Mouse (Mus musculus) hindbrain, embryonic 12.5 days (tissue): Measurements from ENCODE around the gene Fkbp4. TPM values are rescaled to one million over a fixed set of nuclear protein-coding genes. Genes with fewer than 3 reads are reported as not detected.

Source experiments
- ATAC-seq: fragments of 200-750 bp; cut with Nextera tagmentation; 2 replicates; pipeline ENCODE4 v1.8.0; 2017; ENCODE audit warnings: moderate TSS enrichment; ENCODE audit not compliant: low FRiP score
- H3K27ac ChIP-seq: fragments of 300-500 bp; sonication (generic); 2 replicates; pipeline ENCODE4 v1.5.1; 2016; ENCODE audit warnings: mild to moderate bottlenecking
- H3K27me3 ChIP-seq: fragments of 300-500 bp; sonication (generic); 2 replicates; pipeline ENCODE4 v1.6.1; 2016; ENCODE audit warnings: mild to moderate bottlenecking
- H3K36me3 ChIP-seq: fragments of 300-500 bp; sonication (generic); 2 replicates; pipeline ENCODE4 v1.6.1; 2016; ENCODE audit warnings: mild to moderate bottlenecking
- H3K4me1 ChIP-seq: fragments of 300-500 bp; sonication (generic); 2 replicates; pipeline ENCODE4 v1.6.1; 2016
- H3K4me2 ChIP-seq: fragments of 300-500 bp; sonication (generic); replicated peaks from 2 replicates; pipeline ENCODE4 v1.6.1; 2016; ENCODE audit warnings: mild to moderate bottlenecking
- H3K4me3 ChIP-seq: fragments of 300-500 bp; sonication (generic); 2 replicates; pipeline ENCODE4 v1.5.1; 2016; ENCODE audit warnings: mild to moderate bottlenecking
- H3K9ac ChIP-seq: fragments of 300-500 bp; sonication (generic); 2 replicates; pipeline ENCODE4 v1.6.1; 2016; ENCODE audit warnings: mild to moderate bottlenecking, moderate library complexity
- H3K9me3 ChIP-seq: fragments of 300-500 bp; sonication (generic); replicated peaks from 2 replicates; pipeline ENCODE4 v1.6.1; 2016; ENCODE audit warnings: mild to moderate bottlenecking
- WGBS: fragments of 180-500 bp; shearing (Covaris S2); methylation state at CpG from one replicate; pipeline ENCODE4 v1.1.7; 2016; 5-methylcytosine and 5-hydroxymethylcytosine counted together
- polyA plus RNA-seq: library from polyadenylated mRNA; unstranded; fragments of >200 nt; fragmentation: Nextera tagmentation; extraction: Ambion mirVana; gene quantifications from 2 replicates; pipeline ENCODE4 v1.2.1, GENCODE M21; 2016

Gene Fkbp4
- polyA plus RNA-seq, 1 experiment from 2014 or later: 439 TPM

GRCm38 (mm10) chr6:128460321-128460720 lies 21.8 kb upstream of the Fkbp4 start:
- Histone ChIP-seq H3K9ac (no peak overlapping the region), H3K27me3 (no peaks in the 10 kb centered on the region), H3K4me2 (no peak overlapping the region), H3K4me3 (no peak overlapping the region), H3K36me3 (no peaks in the 10 kb centered on the region), H3K9me3 (no peaks in the 10 kb centered on the region), H3K27ac (no peak overlapping the region), H3K4me1 (no peaks in the 10 kb centered on the region)
- 48% methylated on average over 2 of the region's 2 CpGs for WGBS
- ATAC-seq: no peak

DNA sequence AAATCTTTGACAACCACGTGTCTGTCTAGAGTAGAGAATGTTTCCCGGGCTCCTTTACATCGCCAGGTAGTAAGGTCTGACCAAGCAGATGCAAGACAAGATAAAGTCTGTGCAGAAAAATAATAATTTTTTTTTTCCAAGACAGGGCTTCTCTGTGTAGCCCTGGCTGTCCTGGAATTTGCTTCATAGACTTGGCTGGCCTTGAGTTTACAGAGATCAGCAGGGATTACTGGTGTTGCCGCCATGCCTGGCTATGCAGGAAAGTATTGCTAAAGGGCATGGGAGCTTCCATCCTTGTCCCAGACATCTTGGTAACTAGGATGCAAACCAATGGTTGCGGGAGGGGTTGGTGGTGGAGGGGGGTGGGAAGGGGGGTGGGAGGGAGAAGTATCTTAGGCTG lies 18.7 kb upstream of the Fkbp4 start:
- Histone ChIP-seq H3K27me3 (no peaks in the 10 kb centered on the region), H3K4me1 (no peaks in the 10 kb centered on the region), H3K4me3 (no peak overlapping the region), H3K36me3 (no peaks in the 10 kb centered on the region), H3K4me2 (no peak overlapping the region), H3K9ac (no peak overlapping the region), H3K27ac (no peak overlapping the region), H3K9me3 (no peaks in the 10 kb centered on the region)
- WGBS: 83% methylated on average over 5 of the region's 5 CpGs
- no peak for ATAC-seq

DNA sequence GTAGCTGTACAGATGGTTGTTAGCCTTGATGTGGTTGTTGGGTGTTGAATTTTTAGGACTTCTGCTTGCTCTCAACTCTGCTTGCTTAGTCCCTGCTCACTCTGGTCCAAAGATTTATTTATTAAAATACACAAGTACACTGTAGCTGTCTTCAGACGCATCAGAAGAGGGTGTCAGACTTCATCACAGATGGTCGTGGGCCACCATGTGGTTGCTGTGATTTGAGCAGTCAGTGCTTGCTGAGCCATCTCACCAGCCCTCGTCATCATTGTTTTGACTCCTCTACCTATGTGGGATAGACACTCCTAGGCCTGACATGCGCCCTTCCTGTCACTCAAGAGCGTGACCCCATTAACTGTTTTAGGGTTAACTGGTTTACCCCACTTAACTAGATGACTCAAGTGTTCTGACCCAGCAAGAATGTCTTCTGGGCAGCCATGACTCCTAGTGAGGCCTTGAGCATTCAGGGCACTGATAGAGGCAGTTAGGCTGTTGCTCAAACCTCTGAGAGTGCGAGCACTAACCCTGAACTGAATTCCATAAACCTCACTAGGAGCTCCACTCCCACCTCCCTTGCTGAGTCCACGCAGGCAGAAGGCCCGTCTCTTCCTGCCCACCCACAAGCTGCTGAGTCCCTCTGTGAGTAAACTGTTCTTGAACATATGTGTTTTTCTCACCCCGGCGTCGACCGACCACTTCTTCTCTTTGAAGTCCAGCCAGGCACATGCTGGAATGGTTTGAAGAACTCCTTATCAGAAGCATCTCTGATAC lies 17.5 kb upstream of the Fkbp4 start:
- Histone ChIP-seq H3K27ac (no peak overlapping the region), H3K9me3 (no peaks in the 10 kb centered on the region), H3K36me3 (no peaks in the 10 kb centered on the region), H3K4me2 (no peak overlapping the region), H3K4me1 (no peaks in the 10 kb centered on the region), H3K27me3 (no peaks in the 10 kb centered on the region), H3K4me3 (no peak overlapping the region), H3K9ac (no peak overlapping the region)
- 79% methylated on average over 12 of the region's 12 CpGs for WGBS
- ATAC-seq: no peak

- no peak overlapping the region for H3K9ac ChIP-seq
- H3K4me1 ChIP-seq: no peaks in the 10 kb centered on the region
- H3K27ac ChIP-seq: no peak overlapping the region
- no peaks in the 10 kb centered on the region for H3K36me3 ChIP-seq
- no peaks in the 10 kb centered on the region for H3K9me3 ChIP-seq
- no peaks in the 10 kb centered on the region for H3K27me3 ChIP-seq
- H3K4me2 ChIP-seq: no peak overlapping the region
- no peak overlapping the region for H3K4me3 ChIP-seq
- 95% methylated on average over 5 of the region's 5 CpGs for WGBS
- no peak for ATAC-seq
Observed at GRCm38 (mm10) chr6:128447063-128447462, 8.6 kb upstream of the Fkbp4 start.

DNA sequence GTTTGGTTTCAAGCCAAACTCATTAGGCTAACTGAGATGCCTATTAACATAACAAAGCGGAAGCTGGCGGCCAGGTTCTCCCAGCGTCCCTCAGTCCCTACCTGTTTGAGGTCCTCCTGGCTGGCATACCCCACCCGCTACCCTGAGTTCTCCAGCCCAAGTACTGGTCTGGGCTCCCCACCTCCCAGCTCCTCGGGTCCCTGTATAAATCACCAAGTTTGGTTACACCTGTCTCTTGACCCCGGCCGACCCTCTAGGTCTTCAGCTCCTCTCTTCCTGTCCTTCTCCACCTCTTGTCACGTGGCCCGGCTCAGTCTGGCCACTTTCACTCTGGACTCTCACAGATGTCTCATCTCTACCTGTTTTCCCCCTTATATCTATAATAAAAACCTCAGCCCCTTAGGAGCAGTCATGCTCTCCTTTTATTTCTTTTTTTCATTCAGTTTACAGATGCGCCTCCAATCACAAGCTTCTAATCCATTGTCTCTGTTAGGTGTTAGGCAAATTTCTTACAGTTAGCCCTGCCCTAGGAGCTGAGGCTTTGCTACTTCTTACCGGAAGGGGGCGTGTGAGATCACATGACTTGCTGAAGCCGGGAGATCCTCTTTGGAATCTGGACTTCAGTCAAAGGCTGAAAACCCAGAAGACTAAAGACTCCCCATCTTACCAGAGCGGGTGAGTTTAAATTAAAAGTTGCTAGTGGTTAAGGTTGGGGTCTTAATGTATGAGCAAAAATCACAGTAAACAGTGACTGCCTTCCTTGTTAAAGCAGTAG lies 7.5 kb upstream of the Fkbp4 start:
- peak; percentile 39 for ATAC-seq
- H3K27me3 ChIP-seq: no peaks in the 10 kb centered on the region
- peak overlapping the region; percentile 38 for H3K4me2 ChIP-seq
- H3K36me3 ChIP-seq: no peaks in the 10 kb centered on the region
- no peaks in the 10 kb centered on the region for H3K9me3 ChIP-seq
- H3K27ac ChIP-seq: no peak overlapping the region
- no peaks in the 10 kb centered on the region for H3K4me1 ChIP-seq
- H3K4me3 ChIP-seq: no peak overlapping the region
- 12% methylated on average over 14 of the region's 14 CpGs for WGBS
- no peak overlapping the region for H3K9ac ChIP-seq

- H3K9me3 ChIP-seq: no peaks in the 10 kb centered on the region
- 91% methylated on average over 2 of the region's 2 CpGs for WGBS
Observed at GRCm38 (mm10) chr6:128440238-128440637, 1.8 kb upstream of the Fkbp4 start.

DNA sequence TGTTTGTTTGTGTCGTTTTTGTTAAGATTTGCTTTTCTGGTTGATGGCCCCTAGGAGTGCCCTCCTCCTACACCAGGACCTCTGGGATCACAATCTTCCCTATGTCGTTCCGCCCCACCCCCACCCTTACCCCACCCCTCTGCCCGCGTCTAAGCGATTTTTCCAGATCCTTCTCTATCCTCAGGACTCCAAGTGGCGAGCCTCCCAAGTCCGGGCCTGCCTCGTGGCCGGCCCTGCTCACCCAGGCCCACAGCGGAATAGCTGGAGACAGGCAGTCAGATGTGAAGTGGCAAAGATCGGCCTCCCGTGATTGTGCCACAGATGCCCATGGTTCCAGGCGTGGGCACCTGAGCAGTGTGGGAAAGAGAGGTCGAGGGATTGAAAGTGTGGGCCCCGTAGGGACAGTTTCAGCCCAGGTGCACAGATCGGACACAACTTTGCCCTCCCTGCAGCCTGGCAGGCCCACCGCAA lies 429 bp upstream of the Fkbp4 start:
- peak overlapping the region; percentile 47; the same call in 1 of the 2 replicates for H3K9ac ChIP-seq
- no peaks in the 10 kb centered on the region for H3K27me3 ChIP-seq
- H3K4me2 ChIP-seq: peak overlapping the region; percentile 63
- no peak; the same call in 1 of the 2 replicates for ATAC-seq
- H3K4me1 ChIP-seq: peaks cover 12% of the 10 kb centered on the region
- H3K9me3 ChIP-seq: no peaks in the 10 kb centered on the region
- WGBS: 31% methylated on average over 18 of the region's 18 CpGs
- peaks cover 27% of the 10 kb centered on the region for H3K36me3 ChIP-seq
- peak overlapping the region; percentile 85 for H3K4me3 ChIP-seq
- peak overlapping the region; percentile 94; the same call in 1 of the 2 replicates for H3K27ac ChIP-seq

More at GRCm38 (mm10) chr6:128440238-128440637, 1.8 kb upstream of the Fkbp4 start:
- peaks cover 12% of the 10 kb centered on the region for H3K4me1 ChIP-seq
- H3K27me3 ChIP-seq: no peaks in the 10 kb centered on the region
- H3K4me3 ChIP-seq: no peak overlapping the region
- no peak for ATAC-seq
- no peak overlapping the region for H3K27ac ChIP-seq
- H3K9ac ChIP-seq: no peak overlapping the region
- H3K36me3 ChIP-seq: peaks cover 14% of the 10 kb centered on the region
- no peak overlapping the region for H3K4me2 ChIP-seq

DNA sequence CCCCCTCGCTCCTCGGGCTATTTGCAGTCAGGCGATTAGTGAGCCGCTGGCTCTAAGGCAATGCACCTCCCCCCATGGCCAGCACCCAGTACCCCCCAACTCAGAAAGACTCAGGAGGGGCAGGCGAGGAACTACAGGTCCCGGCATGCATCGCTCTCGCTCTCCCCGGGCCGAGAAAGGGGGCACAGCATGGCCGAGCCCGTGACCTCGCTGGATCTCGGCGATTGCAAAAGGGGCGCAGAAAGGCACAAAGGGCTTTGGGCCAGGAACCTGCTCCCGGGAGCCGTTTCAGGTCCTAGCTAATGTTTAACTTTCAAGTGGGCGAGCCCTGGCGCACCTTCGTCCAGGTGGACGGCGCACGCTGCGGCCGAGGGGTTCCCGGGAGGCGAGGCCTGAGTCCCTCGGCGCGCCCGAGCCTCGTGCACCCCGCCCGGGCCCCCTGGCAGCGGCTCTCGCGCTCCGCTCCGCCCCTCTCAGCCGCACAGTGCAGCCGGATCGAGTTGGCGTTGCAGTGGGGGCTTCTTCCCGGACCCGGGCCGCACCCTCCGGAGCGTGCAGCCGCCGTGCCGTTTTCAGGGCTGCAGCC lies 653 bp downstream of the Fkbp4 start:
- H3K27ac ChIP-seq: peak overlapping the region; percentile 94
- H3K4me1 ChIP-seq: peaks cover 12% of the 10 kb centered on the region
- peak overlapping the region; percentile 63 for H3K4me2 ChIP-seq
- peaks cover 38% of the 10 kb centered on the region for H3K36me3 ChIP-seq
- no peaks in the 10 kb centered on the region for H3K9me3 ChIP-seq
- H3K4me3 ChIP-seq: peak overlapping the region; percentile 85
- peak; percentile 79 for ATAC-seq
- H3K27me3 ChIP-seq: no peaks in the 10 kb centered on the region
- peak overlapping the region; percentile 97 for H3K9ac ChIP-seq
- WGBS: under 1% methylated on average over 50 of the region's 52 CpGs

DNA sequence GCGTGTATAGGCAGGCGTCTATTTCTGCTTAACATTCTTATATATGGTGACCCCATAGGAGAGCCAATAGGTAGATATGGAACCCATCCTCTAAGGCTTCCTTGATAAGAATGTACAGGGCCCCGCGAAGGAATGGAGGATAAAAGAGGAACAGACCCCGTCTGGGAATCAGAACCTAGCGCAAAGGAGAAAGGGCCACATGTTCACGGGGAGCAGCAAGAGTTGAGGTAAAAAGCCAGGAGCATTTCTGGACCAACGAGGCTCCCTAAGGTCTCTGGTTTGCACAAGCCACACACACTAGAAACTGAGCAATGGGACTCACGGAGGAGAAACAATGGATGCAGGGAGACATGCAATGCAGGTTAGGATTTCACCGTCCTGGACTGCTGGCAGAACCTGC lies 1.2 kb downstream of the Fkbp4 start:
- WGBS: 5% methylated on average over 10 of the region's 10 CpGs
- H3K4me1 ChIP-seq: peaks cover 12% of the 10 kb centered on the region
- H3K4me2 ChIP-seq: peak overlapping the region; percentile 63
- peak overlapping the region; percentile 85 for H3K4me3 ChIP-seq
- peaks cover 43% of the 10 kb centered on the region for H3K36me3 ChIP-seq
- H3K27me3 ChIP-seq: no peaks in the 10 kb centered on the region
- no peak for ATAC-seq
- H3K9me3 ChIP-seq: no peaks in the 10 kb centered on the region
- peak overlapping the region; percentile 94 for H3K27ac ChIP-seq
- H3K9ac ChIP-seq: peak overlapping the region; percentile 97

GRCm38 (mm10) chr6:128436356-128437005 lies 2.0 kb downstream of the Fkbp4 start:
- WGBS: 89% methylated on average over 8 of the region's 8 CpGs
- H3K4me3 ChIP-seq: peak overlapping the region; percentile 85
- peaks cover 51% of the 10 kb centered on the region for H3K36me3 ChIP-seq
- H3K27ac ChIP-seq: no peak overlapping the region
- H3K4me2 ChIP-seq: peak overlapping the region; percentile 63
- H3K27me3 ChIP-seq: no peaks in the 10 kb centered on the region
- no peaks in the 10 kb centered on the region for H3K9me3 ChIP-seq
- peaks cover 12% of the 10 kb centered on the region for H3K4me1 ChIP-seq
- H3K9ac ChIP-seq: peak overlapping the region; percentile 97
- ATAC-seq: no peak

DNA sequence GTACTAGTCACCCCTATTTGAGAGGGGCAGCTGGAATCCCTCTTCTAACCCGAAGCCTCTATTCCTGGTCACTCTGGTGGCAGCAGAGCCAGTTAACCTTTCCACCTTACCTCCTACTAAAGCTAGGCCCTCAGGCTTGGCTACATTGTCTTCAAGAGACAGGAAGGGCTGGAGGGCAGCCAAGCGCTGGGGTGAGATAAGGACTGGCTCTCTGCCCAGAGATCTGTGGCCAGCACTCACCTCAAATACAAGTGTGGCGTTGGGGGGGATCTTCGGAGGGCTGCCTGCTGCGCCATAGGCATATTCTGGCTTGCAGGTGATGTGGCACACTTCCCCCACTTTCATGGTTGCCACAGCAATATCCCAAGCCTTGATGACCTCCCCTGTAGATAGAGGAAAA lies 3.0 kb downstream of the Fkbp4 start:
- ATAC-seq: no peak
- Histone ChIP-seq H3K4me2 (no peak overlapping the region), H3K9ac (no peak overlapping the region), H3K27me3 (no peaks in the 10 kb centered on the region), H3K36me3 (peaks cover 59% of the 10 kb centered on the region), H3K4me1 (peaks cover 12% of the 10 kb centered on the region), H3K4me3 (no peak overlapping the region), H3K9me3 (no peaks in the 10 kb centered on the region), H3K27ac (no peak overlapping the region)
- 93% methylated on average over 5 of the region's 5 CpGs for WGBS

- 92% methylated on average over 13 of the region's 13 CpGs for WGBS
- no peak overlapping the region for H3K4me2 ChIP-seq
- H3K9me3 ChIP-seq: no peaks in the 10 kb centered on the region
- no peaks in the 10 kb centered on the region for H3K27me3 ChIP-seq
- no peak overlapping the region for H3K9ac ChIP-seq
- H3K4me1 ChIP-seq: peaks cover 8% of the 10 kb centered on the region
- no peak overlapping the region for H3K27ac ChIP-seq
- peaks cover 78% of the 10 kb centered on the region for H3K36me3 ChIP-seq
- no peak for ATAC-seq
- H3K4me3 ChIP-seq: no peak overlapping the region
Observed at GRCm38 (mm10) chr6:128433566-128433965, 4.9 kb downstream of the Fkbp4 start.
